Mouse (Mus musculus): ENCODE data around the gene Mtfr1l. TPM values are rescaled to one million over a fixed set of nuclear protein-coding genes. Genes with fewer than 3 reads are reported as not detected.

The Mtfr1l gene
- total RNA-seq, 2 experiments from 2014 or later = 145 to 150 TPM

GRCm38 (mm10) chr4:134488211-134488610 lies 47.0 kb downstream of the Mtfr1l start:
- no peak for DNase-seq

- no peak for DNase-seq
These were observed 49.9 kb downstream of the Mtfr1l start for GRCm38 (mm10) chr4:134485151-134485900.

- DNase-seq = no peak
These were observed 51.0 kb downstream of the Mtfr1l start for GRCm38 (mm10) chr4:134484231-134484630.

GRCm38 (mm10) chr4:134483696-134484095 lies 51.5 kb downstream of the Mtfr1l start:
- DNase-seq = no peak

GRCm38 (mm10) chr4:134483078-134483688 lies 52.0 kb downstream of the Mtfr1l start:
- DNase-seq = no peak

GRCm38 (mm10) chr4:134482442-134482841 lies 52.7 kb downstream of the Mtfr1l start:
- DNase-seq = no peak

GRCm38 (mm10) chr4:134481270-134481669 lies 53.9 kb downstream of the Mtfr1l start:
- DNase-seq = no peak

GRCm38 (mm10) chr4:134480864-134481263 lies 54.3 kb downstream of the Mtfr1l start:
- DNase-seq = peak; percentile 83

GRCm38 (mm10) chr4:134479839-134480238 lies 55.3 kb downstream of the Mtfr1l start:
- DNase-seq = no peak

- DNase-seq = peak; percentile 97
These were observed 57.2 kb downstream of the Mtfr1l start for GRCm38 (mm10) chr4:134478031-134478430.

GRCm38 (mm10) chr4:134476899-134477298 lies 58.3 kb downstream of the Mtfr1l start:
- DNase-seq = no peak

Small RNAs within 50 kb of the gene (microRNA-seq; reads per million reads assigned to microRNA genes)
- 0 to 0.69 reads per million in 2 experiments for gene Mir6403

Other genes with a start within 250 kb of the Mtfr1l start
- 10 to 100 TPM; 11.8 to 12.2 TPM for gene Pdik1l, start 247.5 kb downstream of the Mtfr1l start, total RNA-seq (2021)
- 100 to 1,000 TPM; 199 to 226 TPM for gene Trim63, start 220.3 kb downstream of the Mtfr1l start, total RNA-seq (2021)
- gene Slc30a2, start 192.2 kb downstream of the Mtfr1l start, total RNA-seq (2021) = under 1 TPM; 0.29 to 0.61 TPM
- 1 to 10 TPM; 2.7 to 2.9 TPM for gene Extl1, start 151.5 kb downstream of the Mtfr1l start, total RNA-seq (2021)
- gene Pafah2, start 139.1 kb downstream of the Mtfr1l start, total RNA-seq (2021) = 1 to 10 TPM; 8.6 to 8.9 TPM
- 100 to 1,000 TPM; 312 to 327 TPM for gene Stmn1, start 67.1 kb downstream of the Mtfr1l start, total RNA-seq (2021)
- 1 to 10 TPM; 8.2 to 9.0 TPM for gene Paqr7, start 38.7 kb downstream of the Mtfr1l start, total RNA-seq (2021)
- 1 to 10 TPM; 2.9 to 3.6 TPM for gene Aunip, start 24.4 kb downstream of the Mtfr1l start, total RNA-seq (2021)
- gene Selenon, start 16.8 kb upstream of the Mtfr1l start, total RNA-seq (2021) = 10 to 100 TPM; 46.4 to 49.9 TPM
- gene Man1c1, start 168.9 kb upstream of the Mtfr1l start, total RNA-seq (2021) = 10 to 100 TPM; 30.4 to 30.7 TPM
- 10 to 100 TPM; 21.6 to 22.4 TPM for gene Ldlrap1, start 232.6 kb upstream of the Mtfr1l start, total RNA-seq (2021)